Mouse (Mus musculus): Measurements from ENCODE around the gene Klhl8.

The Klhl8 gene

GRCm38 (mm10) chr5:103848546-103848945 is 62.5 kb downstream of the Klhl8 start:
- in situ Hi-C loops (cut with MboI; ENCODE audit: low sequenced_read_pairs) = no loop called here

GRCm38 (mm10) chr5:103846609-103847008 is 64.5 kb downstream of the Klhl8 start:
- in situ Hi-C loops (cut with MboI; ENCODE audit: low sequenced_read_pairs) = no loop called here

- in situ Hi-C loops (cut with MboI; ENCODE audit: low sequenced_read_pairs) = no loop called here
Observed at GRCm38 (mm10) chr5:103846154-103846551, 64.9 kb downstream of the Klhl8 start.

GRCm38 (mm10) chr5:103845418-103846153 is 65.5 kb downstream of the Klhl8 start:
- in situ Hi-C loops (cut with MboI; ENCODE audit: low sequenced_read_pairs) = no loop called here

- in situ Hi-C loops (cut with MboI; ENCODE audit: low sequenced_read_pairs) = no loop called here
Observed at GRCm38 (mm10) chr5:103843938-103844337, 67.1 kb downstream of the Klhl8 start.

GRCm38 (mm10) chr5:103839265-103839626 is 71.8 kb downstream of the Klhl8 start:
- in situ Hi-C loops (cut with MboI; ENCODE audit: low sequenced_read_pairs) = no loop called here

GRCm38 (mm10) chr5:103838550-103839264 is 72.4 kb downstream of the Klhl8 start:
- in situ Hi-C loops (cut with MboI; ENCODE audit: low sequenced_read_pairs) = no loop called here

- in situ Hi-C loops (cut with MboI; ENCODE audit: low sequenced_read_pairs) = no loop called here
Observed at GRCm38 (mm10) chr5:103836148-103836784, 74.8 kb downstream of the Klhl8 start.

- in situ Hi-C loops (cut with MboI; ENCODE audit: low sequenced_read_pairs) = no loop called here
Observed at GRCm38 (mm10) chr5:103835471-103836147, 75.5 kb downstream of the Klhl8 start.

GRCm38 (mm10) chr5:103830886-103831285 is 80.2 kb downstream of the Klhl8 start:
- in situ Hi-C loops (cut with MboI; ENCODE audit: low sequenced_read_pairs) = no loop called here

GRCm38 (mm10) chr5:103829158-103829557 is 81.9 kb downstream of the Klhl8 start:
- in situ Hi-C loops (cut with MboI; ENCODE audit: low sequenced_read_pairs) = no loop called here

- in situ Hi-C loops (cut with MboI; ENCODE audit: low sequenced_read_pairs) = no loop called here
Observed at GRCm38 (mm10) chr5:103828729-103829128, 82.3 kb downstream of the Klhl8 start.

GRCm38 (mm10) chr5:103828304-103828703 is 82.8 kb downstream of the Klhl8 start:
- in situ Hi-C loops (cut with MboI; ENCODE audit: low sequenced_read_pairs) = no loop called here

GRCm38 (mm10) chr5:103822949-103823348 is 88.1 kb downstream of the Klhl8 start:
- in situ Hi-C loops (cut with MboI; ENCODE audit: low sequenced_read_pairs) = loop anchor here (25.0 kb wide), 1 partner anchor 461 kb away; no protein-coding TSS in a partner anchor

- in situ Hi-C loops (cut with MboI; ENCODE audit: low sequenced_read_pairs) = loop anchor here (25.0 kb wide), 1 partner anchor 459 kb away; no protein-coding TSS in a partner anchor
Observed at GRCm38 (mm10) chr5:103821500-103822298, 89.4 kb downstream of the Klhl8 start.

- in situ Hi-C loops (cut with MboI; ENCODE audit: low sequenced_read_pairs) = loop anchor here (25.0 kb wide), 1 partner anchor 459 kb away; no protein-coding TSS in a partner anchor
Observed at GRCm38 (mm10) chr5:103821062-103821461, 90.0 kb downstream of the Klhl8 start.

GRCm38 (mm10) chr5:103819674-103820073 is 91.4 kb downstream of the Klhl8 start:
- in situ Hi-C loops (cut with MboI; ENCODE audit: low sequenced_read_pairs) = loop anchor here (10.0 to 25.0 kb wide), 2 partner anchors 135 to 457 kb away; no protein-coding TSS in a partner anchor

- in situ Hi-C loops (cut with MboI; ENCODE audit: low sequenced_read_pairs) = loop anchor here (10.0 to 25.0 kb wide), 2 partner anchors 134 to 456 kb away; no protein-coding TSS in a partner anchor
Observed at GRCm38 (mm10) chr5:103818602-103819001, 92.5 kb downstream of the Klhl8 start.

- in situ Hi-C loops (cut with MboI; ENCODE audit: low sequenced_read_pairs) = loop anchor here (10.0 to 25.0 kb wide), 2 partner anchors 133 to 455 kb away; no protein-coding TSS in a partner anchor
Observed at GRCm38 (mm10) chr5:103817754-103818153, 93.3 kb downstream of the Klhl8 start.

- in situ Hi-C loops (cut with MboI; ENCODE audit: low sequenced_read_pairs) = loop anchor here (10.0 to 25.0 kb wide), 2 partner anchors 132 to 454 kb away; no protein-coding TSS in a partner anchor
Observed at GRCm38 (mm10) chr5:103816718-103817117, 94.3 kb downstream of the Klhl8 start.
